Mouse (Mus musculus): ENCODE results near the gene AI661453. TPM values are rescaled to one million over a fixed set of nuclear protein-coding genes. Genes with fewer than 3 reads are reported as not detected.

Gene AI661453
- polyA plus RNA-seq, 1 experiment from 2014 or later = 0.27 TPM

DNA sequence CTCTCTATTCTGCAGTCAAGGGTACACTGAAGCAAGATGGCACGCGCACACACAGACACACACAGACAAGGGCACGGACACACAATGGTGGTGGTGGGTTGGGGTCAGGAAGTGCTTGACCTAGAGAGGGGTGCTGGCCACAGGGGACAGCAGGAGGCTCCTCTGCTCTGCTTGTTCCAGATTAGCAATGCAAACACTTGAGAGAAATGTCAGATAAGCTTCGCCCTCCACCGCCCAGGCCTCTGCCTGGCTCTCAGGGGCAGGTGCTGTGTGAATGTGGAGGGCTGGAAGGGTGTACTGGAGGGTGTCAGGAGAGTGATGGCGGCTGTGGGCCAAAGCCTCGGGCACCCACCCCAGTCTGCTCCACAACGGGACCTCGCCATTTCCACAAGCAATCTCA, 9.6 kb downstream of the AI661453 start:
- DNase-seq (ENCODE audit: low spot score) (no peak), ATAC-seq (replicated peaks; ENCODE audit: low FRiP score) (no peak)
- 74% methylated on average over 9 of the region's 9 CpGs for WGBS
- Histone ChIP-seq H3K4me1 (replicated peaks; ENCODE audit: control insufficient read depth, insufficient read depth, low read length) (peaks cover 4% of the 10 kb centered on the region; the same call in 1 of the 2 replicates), H3K9me3 (ENCODE audit: control insufficient read depth, low read length) (no peaks in the 10 kb centered on the region), H3K27me3 (ENCODE audit: control insufficient read depth, insufficient read depth, low read length) (no peaks in the 10 kb centered on the region), H3K9ac (ENCODE audit: low read length) (no peak overlapping the region), H3K4me2 (ENCODE audit: low read depth, low read length, severe bottlenecking) (no peak overlapping the region), H3K4me3 (ENCODE audit: low read depth, low read length) (no peak overlapping the region), H3K36me3 (ENCODE audit: control insufficient read depth, insufficient read depth, low read length) (no peaks in the 10 kb centered on the region), H3K27ac (ENCODE audit: low read depth, low read length) (no peak overlapping the region)

DNA sequence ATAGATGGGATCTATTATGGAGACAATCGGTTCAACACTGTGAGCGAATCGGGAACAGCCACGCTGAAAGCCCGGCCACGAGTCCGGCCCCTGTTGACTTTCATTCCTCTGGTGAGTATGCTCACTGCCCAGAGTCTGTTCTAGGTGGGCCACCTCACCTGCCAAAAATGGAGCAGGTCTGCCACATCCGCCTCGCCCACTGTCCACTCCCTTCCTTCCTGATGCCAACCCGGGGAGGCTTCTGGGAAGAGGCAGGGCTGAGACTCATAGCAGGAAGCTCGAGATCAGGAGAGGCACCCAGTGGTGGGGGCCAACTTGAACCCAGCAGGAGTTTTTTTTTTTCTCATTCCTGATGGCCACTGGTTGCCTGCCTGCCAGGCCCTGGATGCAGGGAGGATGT, 10.1 kb downstream of the AI661453 start:
- H3K27ac ChIP-seq (ENCODE audit: low read depth, low read length) = no peak overlapping the region
- no peak overlapping the region for H3K9ac ChIP-seq (ENCODE audit: low read length)
- no peak for DNase-seq (ENCODE audit: low spot score)
- H3K4me2 ChIP-seq (ENCODE audit: low read depth, low read length, severe bottlenecking) = no peak overlapping the region
- H3K27me3 ChIP-seq (ENCODE audit: control insufficient read depth, insufficient read depth, low read length) = no peaks in the 10 kb centered on the region
- ATAC-seq (replicated peaks; ENCODE audit: low FRiP score) = no peak
- no peak overlapping the region for H3K4me3 ChIP-seq (ENCODE audit: low read depth, low read length)
- no peaks in the 10 kb centered on the region for H3K9me3 ChIP-seq (ENCODE audit: control insufficient read depth, low read length)
- no peaks in the 10 kb centered on the region for H3K36me3 ChIP-seq (ENCODE audit: control insufficient read depth, insufficient read depth, low read length)
- 0 out of 2 replicates have a peak, but pooled peaks cover 2% of the 10 kb centered on the region for H3K4me1 ChIP-seq (replicated peaks; ENCODE audit: control insufficient read depth, insufficient read depth, low read length)
- WGBS = 93% methylated on average over 11 of the region's 11 CpGs

- ATAC-seq (replicated peaks; ENCODE audit: low FRiP score) = no peak
- 52% methylated on average over 8 of the region's 8 CpGs for WGBS
- no peaks in the 10 kb centered on the region for H3K36me3 ChIP-seq (ENCODE audit: control insufficient read depth, insufficient read depth, low read length)
Measured at GRCm38 (mm10) chr17:47448523-47449372, 12.3 kb downstream of the AI661453 start.

GRCm38 (mm10) chr17:47449432-47449831, 13.0 kb downstream of the AI661453 start:
- WGBS = 77% methylated on average over 5 of the region's 5 CpGs
- H3K27ac ChIP-seq (ENCODE audit: low read depth, low read length) = no peak overlapping the region
- ATAC-seq (replicated peaks; ENCODE audit: low FRiP score) = no peak
- H3K4me3 ChIP-seq (ENCODE audit: low read depth, low read length) = no peak overlapping the region
- no peak for DNase-seq (ENCODE audit: low spot score)
- no peak overlapping the region for H3K4me2 ChIP-seq (ENCODE audit: low read depth, low read length, severe bottlenecking)
- no peaks in the 10 kb centered on the region for H3K27me3 ChIP-seq (ENCODE audit: control insufficient read depth, insufficient read depth, low read length)
- H3K9ac ChIP-seq (ENCODE audit: low read length) = no peak overlapping the region
- no peaks in the 10 kb centered on the region for H3K9me3 ChIP-seq (ENCODE audit: control insufficient read depth, low read length)
- no peaks in the 10 kb centered on the region for H3K36me3 ChIP-seq (ENCODE audit: control insufficient read depth, insufficient read depth, low read length)
- H3K4me1 ChIP-seq (replicated peaks; ENCODE audit: control insufficient read depth, insufficient read depth, low read length) = no peaks in the 10 kb centered on the region

More at GRCm38 (mm10) chr17:47448523-47449372, 12.3 kb downstream of the AI661453 start:
- Histone ChIP-seq H3K9me3 (ENCODE audit: control insufficient read depth, low read length) (no peaks in the 10 kb centered on the region), H3K9ac (ENCODE audit: low read length) (no peak overlapping the region), H3K27me3 (ENCODE audit: control insufficient read depth, insufficient read depth, low read length) (no peaks in the 10 kb centered on the region), H3K4me3 (ENCODE audit: low read depth, low read length) (no peak overlapping the region), H3K4me2 (ENCODE audit: low read depth, low read length, severe bottlenecking) (no peak overlapping the region), H3K27ac (ENCODE audit: low read depth, low read length) (no peak overlapping the region), H3K4me1 (replicated peaks; ENCODE audit: control insufficient read depth, insufficient read depth, low read length) (no peaks in the 10 kb centered on the region)
- DNase-seq (ENCODE audit: low spot score) = no peak

- Histone ChIP-seq H3K27ac (ENCODE audit: low read depth, low read length) (no peak overlapping the region), H3K4me2 (ENCODE audit: low read depth, low read length, severe bottlenecking) (no peak overlapping the region), H3K9me3 (ENCODE audit: control insufficient read depth, low read length) (no peaks in the 10 kb centered on the region), H3K27me3 (ENCODE audit: control insufficient read depth, insufficient read depth, low read length) (no peaks in the 10 kb centered on the region), H3K36me3 (ENCODE audit: control insufficient read depth, insufficient read depth, low read length) (no peaks in the 10 kb centered on the region), H3K9ac (ENCODE audit: low read length) (no peak overlapping the region), H3K4me3 (ENCODE audit: low read depth, low read length) (no peak overlapping the region), H3K4me1 (replicated peaks; ENCODE audit: control insufficient read depth, insufficient read depth, low read length) (no peaks in the 10 kb centered on the region)
- DNase-seq (ENCODE audit: low spot score) (no peak), ATAC-seq (replicated peaks; ENCODE audit: low FRiP score) (no peak)
- WGBS = 42% methylated on average over 7 of the region's 7 CpGs
Measured at GRCm38 (mm10) chr17:47450239-47450638, 13.8 kb downstream of the AI661453 start.

DNA sequence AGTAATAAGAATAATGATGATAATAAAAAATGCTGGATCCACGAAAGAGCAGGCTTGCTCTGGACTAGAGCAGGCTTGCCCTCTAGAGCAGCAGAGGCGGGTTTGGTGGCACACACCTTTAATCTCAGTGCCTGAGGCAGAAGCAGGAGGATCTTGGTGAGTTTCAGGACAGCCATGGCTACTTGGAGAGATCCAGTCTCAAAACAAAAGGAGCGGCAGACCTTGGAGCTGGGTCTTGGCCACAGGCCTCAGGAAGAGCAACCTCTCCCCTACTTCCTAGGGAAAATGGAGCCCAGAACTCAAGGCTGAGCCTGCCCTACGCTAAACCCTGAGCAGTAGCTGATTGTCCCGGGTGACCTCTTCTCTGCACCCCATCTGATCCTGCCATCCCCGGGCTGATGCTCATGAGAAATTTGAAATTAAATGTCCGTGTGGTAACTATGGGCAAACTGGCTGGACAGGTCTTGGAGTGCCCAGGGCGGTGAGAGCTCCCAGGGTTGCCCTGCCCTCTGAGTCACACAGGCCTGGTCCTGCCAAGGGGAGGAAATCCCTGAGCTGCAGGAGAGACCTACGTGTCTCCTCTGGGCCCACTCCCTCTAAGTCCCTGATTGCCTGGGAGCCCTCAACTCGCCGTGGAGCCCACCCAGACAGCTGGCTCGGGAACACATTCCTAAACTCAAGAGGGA, 14.6 kb downstream of the AI661453 start:
- no peak for ATAC-seq (replicated peaks; ENCODE audit: low FRiP score)
- no peak overlapping the region for H3K27ac ChIP-seq (ENCODE audit: low read depth, low read length)
- no peak overlapping the region for H3K9ac ChIP-seq (ENCODE audit: low read length)
- 80% methylated on average over 12 of the region's 12 CpGs for WGBS
- H3K36me3 ChIP-seq (ENCODE audit: control insufficient read depth, insufficient read depth, low read length) = no peaks in the 10 kb centered on the region
- no peak overlapping the region for H3K4me3 ChIP-seq (ENCODE audit: low read depth, low read length)
- H3K9me3 ChIP-seq (ENCODE audit: control insufficient read depth, low read length) = no peaks in the 10 kb centered on the region
- H3K4me2 ChIP-seq (ENCODE audit: low read depth, low read length, severe bottlenecking) = no peak overlapping the region
- no peak for DNase-seq (ENCODE audit: low spot score)
- no peaks in the 10 kb centered on the region for H3K27me3 ChIP-seq (ENCODE audit: control insufficient read depth, insufficient read depth, low read length)
- H3K4me1 ChIP-seq (replicated peaks; ENCODE audit: control insufficient read depth, insufficient read depth, low read length) = no peaks in the 10 kb centered on the region

GRCm38 (mm10) chr17:47452886-47453285, 16.5 kb downstream of the AI661453 start:
- Histone ChIP-seq H3K9ac (ENCODE audit: low read length) (no peak overlapping the region), H3K27ac (ENCODE audit: low read depth, low read length) (no peak overlapping the region), H3K36me3 (ENCODE audit: control insufficient read depth, insufficient read depth, low read length) (no peaks in the 10 kb centered on the region), H3K4me2 (ENCODE audit: low read depth, low read length, severe bottlenecking) (no peak overlapping the region), H3K4me3 (ENCODE audit: low read depth, low read length) (no peak overlapping the region), H3K9me3 (ENCODE audit: control insufficient read depth, low read length) (no peaks in the 10 kb centered on the region), H3K27me3 (ENCODE audit: control insufficient read depth, insufficient read depth, low read length) (no peaks in the 10 kb centered on the region), H3K4me1 (replicated peaks; ENCODE audit: control insufficient read depth, insufficient read depth, low read length) (no peaks in the 10 kb centered on the region)
- ATAC-seq (replicated peaks; ENCODE audit: low FRiP score) = no peak
- no peak for DNase-seq (ENCODE audit: low spot score)
- WGBS = 52% methylated on average over 7 of the region's 7 CpGs

GRCm38 (mm10) chr17:47454675-47455074, 18.3 kb downstream of the AI661453 start:
- no peak for DNase-seq (ENCODE audit: low spot score)
- 83% methylated on average over 8 of the region's 8 CpGs for WGBS

More at GRCm38 (mm10) chr17:47454675-47455074, 18.3 kb downstream of the AI661453 start:
- Histone ChIP-seq H3K36me3 (ENCODE audit: control insufficient read depth, insufficient read depth, low read length) (no peaks in the 10 kb centered on the region), H3K4me1 (replicated peaks; ENCODE audit: control insufficient read depth, insufficient read depth, low read length) (no peaks in the 10 kb centered on the region), H3K27ac (ENCODE audit: low read depth, low read length) (no peak overlapping the region), H3K4me3 (ENCODE audit: low read depth, low read length) (no peak overlapping the region), H3K9ac (ENCODE audit: low read length) (no peak overlapping the region), H3K27me3 (ENCODE audit: control insufficient read depth, insufficient read depth, low read length) (no peaks in the 10 kb centered on the region), H3K4me2 (ENCODE audit: low read depth, low read length, severe bottlenecking) (no peak overlapping the region), H3K9me3 (ENCODE audit: control insufficient read depth, low read length) (no peaks in the 10 kb centered on the region)
- no peak for ATAC-seq (replicated peaks; ENCODE audit: low FRiP score)

Measured in forebrain, embryonic 11.5 days (tissue).